Mouse (Mus musculus) right cerebral cortex, postnatal 14 days (tissue): ENCODE measurements around the gene Hoxa10.

Experiments
- DNase-seq: peaks from one replicate; pipeline ENCODE4 v3.0.0; 2022

The Hoxa10 gene

DNA sequence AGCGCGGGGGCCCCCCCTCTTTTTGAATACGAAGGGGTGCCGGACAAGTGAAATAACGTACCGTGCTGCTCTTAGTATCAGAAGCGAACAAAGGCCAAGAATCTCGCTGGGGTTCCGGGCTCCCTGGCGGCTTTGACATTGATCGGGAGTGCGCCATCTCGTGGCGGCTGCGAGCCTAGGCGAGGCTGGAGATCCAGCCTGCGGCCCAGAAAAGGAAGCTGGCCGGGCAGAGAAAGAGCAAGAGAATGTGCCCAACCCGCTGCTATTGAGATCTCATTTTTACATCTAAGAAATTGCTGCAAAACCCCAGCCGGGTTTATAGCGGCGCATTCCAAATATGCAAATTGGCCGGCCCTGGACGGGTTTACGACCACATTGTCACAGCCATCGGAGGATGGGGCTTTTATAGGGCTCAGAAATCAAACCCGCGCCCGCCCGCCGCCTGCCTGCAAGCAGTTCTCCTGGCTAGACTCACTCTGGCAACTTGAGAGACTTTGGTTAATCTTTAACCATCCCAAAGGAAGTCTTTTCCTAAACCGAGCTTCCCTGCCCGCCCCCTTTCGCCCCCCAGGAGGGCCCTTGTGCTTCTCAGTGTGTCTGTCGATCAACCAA, at the start of gene Hoxa10:
Gene Hoxa10, minus strand, starts transcription at position 466 of the 612 bp plus-strand sequence.
- DNase-seq = peak; percentile 58

DNA sequence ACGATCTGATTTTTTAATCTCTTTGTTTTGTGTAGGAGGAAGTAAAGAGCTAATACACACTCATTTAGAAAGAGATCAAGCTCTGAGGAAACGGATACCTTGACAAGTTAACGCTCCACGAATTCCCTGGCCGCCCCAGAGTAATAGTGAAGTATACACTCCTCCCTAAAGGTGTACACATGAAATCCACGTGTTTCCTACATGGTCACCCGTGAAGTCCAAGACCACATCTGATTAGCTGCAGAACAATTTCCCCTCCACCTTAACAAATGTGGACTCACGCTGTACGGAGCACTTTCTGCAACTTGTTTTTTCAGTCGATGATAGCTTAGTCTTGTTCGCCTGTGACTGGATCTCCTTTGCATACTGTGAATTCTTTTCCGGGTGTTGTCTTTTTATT, 49.5 kb upstream of the Hoxa10 start:
- DNase-seq = no peak

DNA sequence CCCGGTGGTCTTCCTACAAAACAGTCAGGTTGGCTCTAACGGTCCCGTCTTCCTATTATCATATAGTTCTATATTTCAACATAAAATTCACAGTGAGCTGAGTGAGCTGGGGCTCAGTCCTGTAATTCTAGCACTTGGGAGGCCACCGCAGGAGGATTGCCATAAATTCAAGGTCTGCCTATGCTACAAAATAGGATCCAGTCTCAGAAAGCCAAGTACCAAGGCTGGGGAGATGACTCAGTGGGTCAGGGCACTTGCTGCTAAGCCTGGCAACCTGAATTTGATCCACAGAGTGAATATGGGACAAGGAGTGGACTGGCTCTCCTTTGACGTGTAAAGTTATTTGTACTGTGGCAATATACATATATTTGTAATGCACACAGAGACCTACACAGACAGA, 43.2 kb upstream of the Hoxa10 start:
- DNase-seq = no peak

DNA sequence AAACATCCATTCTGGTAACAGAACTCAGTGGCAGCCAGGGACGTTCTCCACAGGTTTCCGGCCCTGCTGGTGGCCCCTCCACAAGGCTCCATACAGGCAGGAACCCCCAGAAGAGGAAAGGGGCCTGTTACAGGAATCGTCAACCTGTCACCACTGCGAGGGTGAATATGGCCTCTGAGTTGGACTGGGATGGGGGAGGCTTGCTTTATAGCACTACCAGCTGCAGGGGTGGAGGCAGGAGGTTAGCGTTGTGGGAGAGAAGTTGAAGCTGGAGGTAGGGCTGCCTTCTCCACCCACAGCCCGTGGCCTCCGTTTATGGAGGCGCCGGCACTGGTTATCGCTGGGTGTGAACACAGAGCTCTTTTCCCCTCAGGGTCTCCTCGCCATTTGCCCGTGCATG, 40.4 kb upstream of the Hoxa10 start:
- DNase-seq = no peak

DNA sequence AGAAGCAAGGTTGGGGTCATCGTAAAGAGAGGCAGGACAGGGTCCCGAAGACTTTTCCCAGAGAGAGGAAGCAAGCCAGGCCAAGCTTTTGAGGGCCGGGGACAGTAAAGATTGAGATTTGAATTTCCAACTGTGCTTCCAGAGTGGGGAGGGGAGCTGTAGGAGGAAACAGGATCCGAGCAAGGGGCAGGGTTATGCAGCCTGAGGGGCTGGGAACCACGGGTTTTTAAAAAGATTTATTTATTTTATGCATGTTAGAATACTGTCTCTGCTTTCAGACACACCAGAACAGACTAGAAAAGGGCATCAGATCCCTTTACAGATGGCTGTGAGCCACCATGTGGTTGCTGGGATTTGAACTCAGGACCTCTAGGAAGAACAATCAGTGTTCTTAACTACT, 36.3 kb upstream of the Hoxa10 start:
- no peak for DNase-seq

DNA sequence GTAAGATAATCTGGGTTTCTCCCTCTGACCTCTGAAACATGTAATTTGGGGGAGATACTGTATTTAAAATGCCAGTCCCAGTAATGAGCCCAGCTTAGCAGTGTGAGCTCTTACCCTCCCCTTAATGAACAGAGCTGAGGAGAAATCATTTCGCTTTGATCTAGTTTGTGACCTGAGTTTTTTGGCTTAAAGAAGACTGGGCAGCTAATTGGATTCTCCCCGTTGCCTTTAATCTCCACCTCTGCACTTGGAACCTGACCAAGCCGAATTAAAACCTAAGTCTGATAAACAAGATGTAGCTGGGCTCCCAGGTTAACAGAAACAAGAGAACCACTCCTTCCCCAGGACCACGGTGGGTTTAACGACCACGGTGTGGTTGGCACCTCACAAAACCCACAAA, 35.7 kb upstream of the Hoxa10 start:
- DNase-seq = no peak

DNA sequence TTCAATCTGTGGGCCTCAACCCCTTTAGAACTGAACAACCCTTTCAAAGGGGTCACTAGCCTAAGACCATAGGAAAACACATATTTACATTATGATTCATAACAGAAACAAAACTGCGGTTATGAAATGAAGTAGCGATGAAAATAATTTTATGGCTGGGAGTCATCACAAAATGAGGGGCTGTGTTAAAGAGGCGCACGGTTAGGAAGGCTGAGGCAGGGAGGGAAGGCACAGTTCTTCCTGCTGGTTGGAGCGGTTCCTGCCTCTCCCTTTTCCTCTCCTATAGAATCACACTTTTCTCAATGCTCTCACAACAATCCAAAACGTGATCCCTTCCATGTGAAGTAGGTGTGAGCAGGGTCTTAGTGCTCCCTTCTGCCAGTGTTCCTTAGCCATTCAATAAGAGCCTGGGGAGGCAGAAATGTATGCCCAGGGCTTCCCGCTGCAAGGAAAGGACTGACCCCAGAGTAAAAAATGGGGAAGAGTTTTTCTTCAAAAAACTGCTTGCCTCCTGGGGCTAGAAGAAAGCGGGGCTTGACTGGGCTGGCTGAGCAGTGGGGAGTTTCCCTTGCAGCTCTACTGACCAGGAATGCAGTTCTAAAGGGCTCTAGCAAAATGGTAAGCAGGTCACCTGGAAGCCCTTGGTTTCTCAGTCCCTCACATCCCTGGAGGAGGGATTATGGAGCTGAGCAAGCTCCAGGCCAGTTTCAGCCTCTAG, 35.1 kb upstream of the Hoxa10 start:
- DNase-seq = no peak

DNA sequence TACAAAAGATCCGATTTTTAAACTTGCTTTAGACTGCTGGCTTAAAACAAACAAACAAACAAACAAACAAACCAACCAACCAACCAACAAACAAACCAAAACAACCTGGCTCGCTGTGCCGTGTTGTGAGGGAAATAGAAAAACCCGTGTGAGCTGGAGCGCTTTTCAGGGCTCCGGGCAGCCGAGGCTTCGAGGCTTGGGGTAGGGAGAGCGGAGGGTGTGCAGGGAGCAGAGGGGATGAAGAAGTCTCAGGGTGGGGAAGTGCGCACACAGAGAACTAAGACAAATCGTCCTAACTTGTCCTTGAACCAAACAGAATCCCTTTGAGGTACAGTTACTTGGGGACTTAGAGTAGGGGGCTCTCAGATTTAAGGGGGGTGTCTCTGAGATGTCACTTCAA, 33.9 kb upstream of the Hoxa10 start:
- DNase-seq = no peak

DNA sequence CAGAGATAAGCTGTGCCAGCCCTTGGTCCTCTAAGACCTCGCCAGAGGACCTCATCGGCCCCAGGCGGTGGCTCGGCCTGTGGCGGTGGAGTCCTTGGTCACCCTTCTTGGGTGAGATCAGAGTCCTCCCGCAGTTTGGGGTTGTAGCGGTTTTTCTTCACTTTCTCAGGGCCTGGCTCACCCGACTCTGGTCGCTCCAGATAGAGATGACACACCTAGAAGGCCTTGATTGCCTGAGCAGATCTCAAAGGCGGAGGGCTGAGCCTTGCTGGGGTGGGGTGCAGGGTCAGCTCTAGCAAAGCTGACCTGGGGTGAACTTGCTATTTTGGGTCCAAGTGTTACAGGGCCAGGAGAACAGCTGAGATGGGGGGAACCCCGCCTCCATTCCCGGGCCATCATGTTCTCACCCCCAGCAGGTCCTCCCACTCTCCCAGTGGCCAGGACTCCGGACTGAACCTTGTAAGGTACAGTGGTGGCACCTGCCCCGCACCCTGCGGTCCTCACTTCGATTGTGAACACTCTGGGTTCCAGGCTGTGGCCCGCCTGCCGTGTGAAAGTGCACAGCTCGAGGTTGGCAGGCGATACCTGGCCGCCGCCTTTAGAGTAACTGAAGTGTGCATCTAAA, 33.1 kb upstream of the Hoxa10 start:
- DNase-seq = no peak

DNA sequence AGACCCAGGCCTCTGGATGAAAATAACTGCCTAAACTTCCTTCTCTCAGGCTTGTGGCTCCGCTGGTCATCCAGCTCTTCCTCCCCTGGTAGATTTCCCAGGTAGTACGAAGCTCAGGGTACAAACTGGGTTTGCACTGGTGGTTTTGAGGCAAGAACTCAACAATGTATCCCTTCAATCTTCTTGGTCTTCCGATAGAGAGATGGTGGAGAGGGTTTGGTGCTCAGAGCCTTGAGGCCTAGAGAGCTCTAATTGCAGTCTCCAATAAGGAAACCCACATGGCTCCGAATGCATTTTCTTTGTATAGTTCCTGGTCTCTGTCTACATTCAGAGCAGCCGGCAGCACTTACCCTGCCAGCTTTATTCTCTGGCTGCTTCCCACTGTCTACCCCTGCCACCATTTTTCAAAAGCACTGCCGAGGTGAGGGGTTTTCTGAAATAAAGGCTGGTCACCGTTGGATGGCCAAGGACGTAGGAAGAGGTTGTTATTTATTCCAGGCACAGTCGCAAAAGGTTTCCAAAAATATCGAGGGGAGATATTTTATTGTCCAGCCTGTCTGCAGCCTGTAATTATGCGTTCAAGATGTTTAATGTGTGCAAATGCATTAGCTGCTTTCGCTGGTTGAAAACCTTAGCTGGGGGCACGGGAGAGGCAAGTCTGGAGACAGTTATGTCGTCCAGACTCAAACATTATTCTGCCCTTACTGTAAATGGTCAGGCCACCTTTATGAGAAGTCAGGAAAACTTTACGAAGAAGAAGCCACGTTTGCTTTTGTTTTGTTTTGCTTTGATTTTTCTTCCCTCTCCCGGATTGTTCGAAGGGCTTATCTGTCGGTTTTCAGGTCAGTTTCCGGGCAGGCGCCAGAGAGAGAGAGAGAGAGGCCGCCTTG, 32.4 kb upstream of the Hoxa10 start:
- no peak for DNase-seq

DNA sequence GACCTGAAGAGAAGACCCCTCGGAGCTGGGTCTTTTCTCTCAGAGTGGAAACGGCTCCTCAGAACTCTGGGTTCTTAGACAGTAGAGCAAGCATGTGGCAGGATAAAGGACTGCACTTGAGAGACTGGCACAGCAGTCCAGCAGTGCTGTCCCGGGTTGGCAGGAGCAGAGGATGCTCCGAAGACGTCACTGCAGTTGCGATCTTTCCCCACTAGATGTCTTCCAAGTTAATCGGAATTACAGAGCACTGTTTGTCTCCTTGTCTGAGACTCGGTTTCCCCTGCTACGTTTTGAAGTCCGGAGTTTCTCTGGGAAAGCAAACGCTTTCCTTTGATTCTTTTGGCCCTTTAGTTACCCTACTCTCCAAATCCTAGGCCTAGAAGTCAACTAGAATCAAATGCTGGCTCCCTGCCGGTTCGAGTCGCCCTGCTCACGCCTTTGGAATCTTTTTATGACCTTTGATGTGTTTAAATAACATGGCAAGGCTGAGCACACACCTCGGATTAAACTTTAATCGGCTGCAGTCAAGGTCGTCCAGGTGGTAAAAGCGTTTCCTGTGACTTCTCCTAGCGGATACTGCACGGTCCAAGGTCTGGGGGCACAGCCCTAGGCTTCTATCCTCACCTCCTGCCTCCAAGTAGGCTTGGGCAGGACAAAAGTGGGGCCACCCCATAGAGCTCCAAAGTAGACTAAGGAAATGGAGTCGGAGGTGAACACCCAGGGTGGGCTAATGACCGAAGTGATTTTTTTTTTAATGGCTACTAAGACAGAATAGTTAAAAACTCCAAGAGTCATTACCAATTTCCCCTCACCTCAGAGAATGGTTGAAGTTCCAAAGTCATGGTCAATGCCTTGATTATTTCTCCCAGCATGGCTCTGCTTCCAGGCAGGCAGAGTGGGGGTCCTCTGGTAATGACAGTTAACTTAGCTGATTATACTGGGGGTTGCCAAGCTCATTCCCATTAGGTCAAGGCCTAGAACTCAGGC, 30.1 kb upstream of the Hoxa10 start:
- DNase-seq = peak; percentile 64

DNA sequence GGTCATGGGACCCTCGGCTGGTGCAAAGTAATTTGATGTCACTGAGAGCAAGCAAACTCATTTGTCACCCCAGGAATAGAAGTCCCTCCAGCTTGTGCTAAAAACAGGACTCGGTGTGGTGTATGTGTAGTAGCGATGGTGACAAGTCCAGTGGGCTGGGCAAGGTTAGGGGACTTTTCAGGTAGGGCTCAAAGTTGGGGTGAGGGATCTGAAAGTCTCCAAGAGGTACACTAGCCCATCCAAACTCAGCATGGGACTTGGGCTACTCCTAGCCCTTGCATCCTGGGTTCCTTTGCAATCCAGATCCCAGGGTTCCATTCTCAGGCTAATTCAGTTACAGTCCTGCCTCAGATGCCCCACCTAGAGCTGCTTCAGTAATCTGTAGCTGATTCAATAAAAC, 28.1 kb upstream of the Hoxa10 start:
- DNase-seq = no peak

DNA sequence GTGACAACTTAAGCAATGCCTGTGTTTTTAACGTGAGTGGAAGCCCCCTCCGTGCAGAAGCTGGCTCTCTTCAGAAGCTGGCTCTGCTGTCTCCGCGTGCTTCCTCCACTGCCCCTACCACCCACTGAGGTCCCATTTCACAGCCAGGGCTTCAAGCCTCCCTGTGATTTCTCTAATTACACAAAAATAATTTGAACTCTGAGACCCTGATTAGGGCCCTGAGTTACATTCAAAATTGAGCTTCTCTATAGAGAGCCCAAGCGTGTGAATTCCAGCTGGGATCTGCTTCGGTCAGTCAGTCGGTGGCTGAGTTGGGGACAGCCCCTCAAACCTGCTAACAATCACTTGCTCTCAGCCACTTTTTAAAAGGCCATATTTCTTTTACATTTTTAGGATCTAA, 27.7 kb upstream of the Hoxa10 start:
- DNase-seq = no peak

DNA sequence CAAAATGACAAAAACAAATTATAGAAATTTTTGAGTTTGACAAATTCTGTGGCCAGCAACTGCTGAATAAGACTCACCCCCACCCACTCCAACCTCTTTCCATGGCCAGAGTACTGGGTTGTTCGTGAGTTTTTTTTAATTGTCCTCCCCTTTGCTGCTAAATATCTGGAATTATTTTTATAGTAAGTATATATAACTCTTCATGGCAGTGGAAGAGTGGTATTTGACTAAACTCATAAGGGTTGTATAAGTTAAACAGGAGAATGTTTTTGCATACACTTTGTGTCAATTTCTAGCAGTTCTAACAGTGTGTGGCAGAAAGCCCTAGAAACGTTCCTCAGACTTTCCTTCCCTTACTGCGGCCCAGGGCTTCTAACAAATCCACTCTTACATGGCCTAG, 27.0 kb upstream of the Hoxa10 start:
- no peak for DNase-seq

DNA sequence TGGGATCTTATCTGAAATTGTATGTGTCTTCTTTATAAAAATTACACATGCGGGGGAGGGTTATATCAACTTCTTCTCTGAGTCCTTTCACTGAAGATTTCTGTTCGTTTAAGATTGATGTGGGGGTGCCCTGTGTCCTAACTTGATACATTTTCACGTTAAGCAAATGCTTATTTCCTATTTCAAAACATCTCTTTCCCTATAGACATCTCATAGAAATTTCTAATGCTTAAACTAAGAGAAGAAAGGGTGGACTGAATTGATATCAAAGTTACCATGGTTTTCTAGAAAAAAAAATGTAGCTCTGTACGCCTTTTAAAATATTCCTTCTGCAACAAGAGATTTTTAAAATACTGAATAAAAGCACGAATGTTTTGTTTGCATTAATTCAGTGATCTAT, 26.6 kb upstream of the Hoxa10 start:
- DNase-seq = no peak

DNA sequence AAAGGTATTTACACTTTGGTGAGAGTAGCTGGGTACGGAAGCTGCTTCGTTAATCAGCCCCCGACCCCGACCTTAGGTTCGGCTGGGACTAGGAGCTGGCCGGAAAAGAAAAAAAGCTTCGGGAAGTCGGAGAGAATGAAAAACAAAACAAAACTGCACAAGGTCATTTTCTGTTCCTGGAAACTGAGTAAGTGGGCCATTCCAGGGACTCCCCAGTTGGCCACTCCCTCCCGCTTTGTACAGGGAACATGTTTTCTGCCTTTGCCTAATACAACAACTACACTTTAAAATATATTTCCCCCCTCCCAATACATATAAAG, 26.0 kb upstream of the Hoxa10 start:
- no peak for DNase-seq

DNA sequence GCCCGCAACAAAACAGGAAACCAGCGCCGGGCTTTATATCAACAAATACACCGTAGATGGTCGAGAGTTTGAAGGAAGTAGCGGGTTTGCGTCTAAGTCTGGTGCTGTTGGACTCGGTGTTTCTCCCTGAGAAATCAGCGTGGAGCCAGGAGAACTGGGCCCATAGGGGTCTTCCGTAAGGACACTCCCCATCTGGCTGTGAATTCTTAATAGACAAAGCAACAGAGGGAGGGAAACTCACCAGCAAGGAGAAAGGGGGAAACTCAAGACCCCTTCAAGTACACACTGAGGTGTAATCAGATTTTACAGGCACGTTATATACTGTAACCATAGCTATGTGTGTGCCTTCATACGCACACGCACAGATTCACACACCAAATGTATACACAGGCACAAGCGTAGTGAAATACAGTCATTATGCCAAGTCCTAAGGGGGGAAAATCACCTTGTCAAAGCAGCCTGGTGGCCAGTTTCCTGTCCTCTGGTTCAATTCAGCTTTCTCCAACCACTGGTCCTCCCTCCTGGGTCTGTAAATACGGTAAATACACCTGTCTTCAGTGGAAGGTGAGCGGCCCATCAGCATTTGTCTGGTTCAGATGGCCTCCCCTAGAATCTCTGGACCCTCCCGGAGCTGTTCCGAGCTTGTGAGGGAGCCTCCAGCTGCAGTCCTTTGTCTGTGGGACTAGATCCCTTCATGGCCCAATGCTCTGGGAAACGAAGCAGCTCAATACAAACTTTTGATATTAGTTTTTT, 25.4 kb upstream of the Hoxa10 start:
- no peak for DNase-seq

DNA sequence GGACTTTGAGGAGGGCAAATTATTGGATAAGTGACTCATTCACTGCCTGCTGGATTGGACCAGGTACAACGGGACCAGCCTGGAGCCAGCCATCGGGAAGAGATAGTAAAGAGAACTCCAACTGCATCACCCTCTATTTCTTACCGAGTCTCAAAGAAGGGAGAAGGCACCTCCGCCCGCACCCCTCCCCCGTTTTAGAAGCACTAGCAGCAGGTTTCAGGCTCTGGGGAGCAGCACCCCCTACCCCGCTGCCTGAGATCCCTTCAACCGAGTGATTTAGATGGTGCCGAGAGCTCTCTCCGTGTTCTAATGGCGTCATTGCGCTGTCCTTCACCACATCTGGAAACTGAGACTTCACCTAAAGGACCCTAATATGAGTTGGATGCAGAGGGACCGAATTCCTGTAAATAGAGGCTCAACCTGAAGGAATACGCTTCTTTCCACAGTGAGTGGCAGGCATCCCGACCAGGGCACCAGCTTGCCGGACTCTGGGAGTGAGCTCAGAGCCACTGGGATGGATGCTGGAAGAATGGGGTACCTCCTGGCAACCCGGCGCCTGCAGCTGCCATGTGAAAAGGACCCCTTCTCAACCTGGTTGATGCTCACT, 24.8 kb upstream of the Hoxa10 start:
- DNase-seq = no peak

DNA sequence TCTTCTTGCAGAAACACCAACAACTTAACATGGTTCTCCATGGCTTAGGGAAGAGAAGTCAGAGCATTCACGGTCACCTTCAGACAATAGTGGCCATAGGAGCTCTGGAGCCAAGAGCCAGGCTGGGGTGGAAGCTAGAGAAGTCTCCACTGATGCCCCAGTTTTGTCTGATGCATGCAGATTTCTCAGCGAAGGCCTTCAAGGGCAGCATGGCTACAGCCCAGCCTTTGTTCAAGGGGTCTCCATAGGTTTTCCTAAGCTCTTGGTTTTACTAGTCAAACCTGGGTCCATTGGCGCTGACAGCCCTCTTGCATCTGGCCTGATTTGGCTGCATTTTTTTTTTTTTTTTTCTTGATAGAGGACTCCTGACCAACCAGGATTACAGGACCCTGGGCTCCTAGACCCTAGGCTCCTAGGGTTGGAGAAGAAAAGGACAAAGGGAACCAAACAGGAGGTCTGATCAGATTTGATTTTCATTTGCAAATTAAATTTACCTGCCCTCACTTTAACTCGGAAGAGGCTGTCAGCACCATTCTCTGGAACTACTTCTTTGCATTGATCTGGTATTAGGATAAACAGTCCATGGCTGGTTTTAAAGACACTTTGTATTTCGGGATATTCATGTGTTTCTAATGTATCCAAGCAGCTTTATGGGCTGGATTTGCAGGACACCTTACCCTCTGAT, 23.6 kb upstream of the Hoxa10 start:
- DNase-seq = no peak

DNA sequence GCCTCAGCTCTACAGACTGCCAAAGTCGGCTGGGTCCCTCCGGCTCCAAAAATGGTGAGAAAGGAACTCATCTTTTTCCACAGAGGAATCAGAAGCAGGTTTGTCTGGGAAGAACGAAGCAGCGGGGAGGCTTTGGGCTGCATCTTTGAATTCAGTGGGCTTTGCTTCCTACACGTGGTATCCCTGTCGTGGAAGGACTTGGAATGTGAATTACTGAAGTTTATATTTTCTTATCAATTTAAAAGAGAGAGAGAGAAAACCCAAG, 22.6 kb upstream of the Hoxa10 start:
- no peak for DNase-seq
